Mouse (Mus musculus): ENCODE data around the gene Timeless.
"Not testable (repeated sequence)": the region's sequence is repeated elsewhere in the genome, so short reads cannot be mapped to it uniquely, and the experiment has no call there.

Timeless gene

GRCm38 (mm10) chr10:128231697-128232419 is at the start of gene Timeless:
Gene Timeless, plus strand, starts transcription at chr10:128232065.
- DNase-seq, result peak; percentile 89

- DNase-seq, result no peak
Observed at GRCm38 (mm10) chr10:128184296-128184695, 47.6 kb upstream of the Timeless start.

GRCm38 (mm10) chr10:128185277-128185940 is 46.5 kb upstream of the Timeless start:
- no peak for DNase-seq

- DNase-seq, result peak; percentile 43
Observed at GRCm38 (mm10) chr10:128185959-128186358, 45.9 kb upstream of the Timeless start.

- DNase-seq, result no peak
Observed at GRCm38 (mm10) chr10:128187181-128187605, 44.7 kb upstream of the Timeless start.

- DNase-seq, result peak; percentile 64
Observed at GRCm38 (mm10) chr10:128188242-128188877, 43.5 kb upstream of the Timeless start.

- no peak for DNase-seq
Observed at GRCm38 (mm10) chr10:128191472-128191871, 40.4 kb upstream of the Timeless start.

- not testable (repeated sequence) for DNase-seq
Observed at GRCm38 (mm10) chr10:128192030-128192766, 39.7 kb upstream of the Timeless start.

GRCm38 (mm10) chr10:128193113-128193512 is 38.8 kb upstream of the Timeless start:
- DNase-seq, result no peak

GRCm38 (mm10) chr10:128194024-128194550 is 37.8 kb upstream of the Timeless start, which contains the start of gene Gls2:
Gene Gls2, plus strand, starts transcription at chr10:128194457.
- peak; percentile 97 for DNase-seq

- peak; percentile 59 for DNase-seq
Observed at GRCm38 (mm10) chr10:128194551-128195461, 37.1 kb upstream of the Timeless start.

- no peak for DNase-seq
Observed at GRCm38 (mm10) chr10:128201856-128202255, 30.0 kb upstream of the Timeless start.

GRCm38 (mm10) chr10:128204941-128205340 is 26.9 kb upstream of the Timeless start:
- DNase-seq, result no peak

GRCm38 (mm10) chr10:128208326-128208725 is 23.5 kb upstream of the Timeless start:
- peak; percentile 9 for DNase-seq

- no peak for DNase-seq
Observed at GRCm38 (mm10) chr10:128209311-128210009, 22.4 kb upstream of the Timeless start.

- DNase-seq, result no peak
Observed at GRCm38 (mm10) chr10:128210131-128210530, 21.7 kb upstream of the Timeless start.

GRCm38 (mm10) chr10:128210954-128211353 is 20.9 kb upstream of the Timeless start:
- DNase-seq, result peak; percentile 11

- peak; percentile 90 for DNase-seq
Observed at GRCm38 (mm10) chr10:128211390-128212108, 20.3 kb upstream of the Timeless start, which contains the start of gene Spryd4. Gene Spryd4, minus strand, starts transcription at chr10:128211807.

GRCm38 (mm10) chr10:128212148-128212547 is 19.7 kb upstream of the Timeless start:
- no peak for DNase-seq

GRCm38 (mm10) chr10:128212871-128213323 is 19.0 kb upstream of the Timeless start:
- DNase-seq, result peak; percentile 18

Measured in right cerebral cortex, postnatal 25 days (tissue).